Mouse (Mus musculus) layer of hippocampus, adult 9-11 months (tissue): ENCODE measurements at regions not wholly inside any gene's neighbourhood (a gene's known extent, or its start where the extent isn't known, plus 50 kb on each side); places are given as distances from the start of the nearest gene placed in this dataset.
"Not testable (repeated sequence)": the region's sequence is repeated elsewhere in the genome, so short reads cannot be mapped to it uniquely, and the experiment has no call there.

Source experiments
- DNase-seq: peaks from one replicate; pipeline ENCODE4 v3.0.0; 2022

DNA sequence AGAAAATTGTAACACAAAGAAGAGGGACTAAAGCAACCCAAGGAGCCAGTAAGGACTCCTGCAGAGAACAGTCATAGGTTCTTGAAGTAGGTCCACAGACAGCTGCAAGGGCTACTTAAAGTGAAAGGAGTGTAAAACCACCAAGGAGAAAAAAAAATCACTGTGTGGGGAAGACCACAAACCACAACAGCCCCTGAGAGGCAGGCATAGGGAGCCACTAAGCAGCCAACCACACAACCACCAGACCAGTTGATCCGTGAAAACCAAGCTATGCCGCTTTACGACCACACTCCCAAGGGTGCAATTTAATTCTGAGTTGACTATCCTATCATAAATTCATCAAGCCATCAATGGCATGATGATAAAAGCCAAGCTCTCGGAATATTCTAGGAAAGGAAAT lies 423.5 kb downstream of the Nova1 start:
- DNase-seq = no peak

DNA sequence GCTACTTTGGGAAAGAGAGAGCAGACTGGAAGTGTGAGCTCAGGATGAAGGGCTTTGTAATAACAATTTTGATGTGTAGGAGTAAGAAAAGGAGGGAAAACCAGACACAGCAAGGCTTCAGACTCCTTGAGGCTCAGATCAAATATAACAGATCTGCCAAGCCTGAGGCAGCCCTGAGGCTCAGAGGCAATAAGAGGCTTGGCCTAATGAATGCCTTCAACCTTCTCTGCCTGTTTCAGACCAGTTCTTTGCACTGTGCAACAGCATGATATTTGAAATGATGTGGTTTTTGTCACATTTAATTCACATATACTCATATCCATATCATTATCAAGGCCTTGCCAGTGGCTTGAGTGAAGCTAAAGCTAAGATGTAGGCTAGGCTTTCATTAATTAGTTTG lies 425.0 kb downstream of the Nova1 start:
- DNase-seq = no peak

DNA sequence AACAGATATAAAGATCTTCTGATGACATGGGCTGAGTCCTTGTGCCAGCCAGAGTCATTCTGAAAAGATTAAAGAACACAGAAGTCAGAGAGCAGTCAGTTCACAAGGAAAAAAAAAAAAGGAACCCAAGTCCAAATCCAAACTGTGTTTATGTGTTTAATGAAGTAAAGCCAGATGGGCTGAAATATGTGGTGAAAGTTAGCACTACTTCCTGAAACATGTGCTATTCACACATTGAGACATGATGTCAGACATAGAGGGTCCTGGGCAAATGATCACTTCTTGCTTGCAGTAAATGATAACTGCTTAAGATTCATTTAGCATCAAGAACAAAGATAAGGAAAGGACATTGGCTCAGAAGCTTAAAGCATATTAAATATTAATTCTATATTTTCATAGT lies 439.8 kb downstream of the Nova1 start:
- DNase-seq = no peak

DNA sequence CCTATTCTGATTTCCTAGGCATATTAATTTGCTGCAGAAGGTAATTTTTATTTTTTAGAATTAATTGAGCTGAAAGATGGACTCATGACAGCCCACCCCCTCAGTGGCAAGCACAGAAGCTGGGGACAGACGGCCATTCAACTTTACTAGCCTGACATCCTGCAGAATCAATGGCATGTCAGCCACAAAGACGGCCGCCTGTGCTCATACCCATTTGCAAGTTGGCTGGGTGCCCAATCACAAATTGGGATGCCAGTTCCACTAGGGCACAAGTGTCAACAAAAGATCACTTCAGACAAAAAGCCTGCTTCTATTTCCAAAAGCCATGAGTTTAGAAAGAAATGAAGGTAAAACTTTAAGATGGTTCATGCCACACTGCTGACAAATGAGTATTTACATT lies 447.0 kb downstream of the Nova1 start:
- peak; percentile 4 for DNase-seq

DNA sequence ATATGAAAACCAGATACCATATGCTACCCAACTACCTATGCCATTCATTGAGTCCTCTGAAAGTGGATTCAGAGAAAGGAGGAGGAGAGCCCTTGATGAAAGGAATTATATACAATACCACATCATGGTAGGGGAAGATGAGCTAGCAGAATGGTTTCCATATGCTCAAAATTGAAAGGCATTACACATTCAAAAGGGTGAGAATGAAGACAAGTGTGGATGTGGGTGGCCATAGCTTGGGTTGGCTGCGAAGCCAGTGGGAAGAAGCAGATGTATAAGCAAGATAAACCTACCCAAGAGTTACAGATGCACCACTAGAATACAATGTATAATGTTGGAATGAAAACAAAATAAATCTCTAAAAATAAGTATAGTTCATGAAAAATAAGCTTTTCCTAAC lies 485.4 kb downstream of the Nova1 start:
- peak; percentile 42 for DNase-seq

DNA sequence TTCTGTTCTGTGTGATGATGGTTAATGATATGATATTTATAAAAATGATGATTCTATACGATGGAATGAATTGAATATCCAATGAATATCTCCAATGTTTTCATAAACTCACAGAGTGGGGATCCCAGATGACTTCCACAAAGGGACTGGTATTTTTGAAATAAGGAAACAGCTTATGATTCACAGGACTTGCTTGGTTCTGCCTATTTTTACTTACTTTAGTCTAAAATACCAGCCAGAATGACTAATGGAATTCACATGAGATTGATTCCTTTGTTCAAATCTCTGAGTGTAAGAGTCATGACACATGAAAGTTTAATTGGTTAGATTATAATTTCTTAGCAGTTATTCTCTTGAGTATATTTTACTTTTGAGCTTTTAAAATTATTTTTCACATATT lies 490.9 kb downstream of the Nova1 start:
- DNase-seq = no peak

DNA sequence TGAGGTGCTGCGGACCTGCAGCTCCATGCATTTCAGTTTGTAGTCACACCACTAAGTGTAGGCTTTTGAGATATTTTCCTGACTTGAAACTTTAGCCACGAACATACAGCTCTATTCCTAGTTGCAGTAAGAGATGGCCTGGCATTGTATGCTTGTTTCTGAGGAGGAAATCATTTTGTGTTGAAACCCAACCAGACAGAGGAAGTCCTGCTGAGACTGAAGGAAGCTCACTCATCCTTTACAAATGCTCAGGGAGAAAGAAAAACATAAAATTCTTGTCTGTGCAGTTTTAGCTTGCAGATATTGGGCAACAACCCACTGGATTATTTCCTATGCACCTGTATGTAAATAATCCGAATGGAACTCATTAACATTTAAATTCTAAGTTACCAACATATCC lies 495.5 kb downstream of the Nova1 start:
- no peak for DNase-seq

DNA sequence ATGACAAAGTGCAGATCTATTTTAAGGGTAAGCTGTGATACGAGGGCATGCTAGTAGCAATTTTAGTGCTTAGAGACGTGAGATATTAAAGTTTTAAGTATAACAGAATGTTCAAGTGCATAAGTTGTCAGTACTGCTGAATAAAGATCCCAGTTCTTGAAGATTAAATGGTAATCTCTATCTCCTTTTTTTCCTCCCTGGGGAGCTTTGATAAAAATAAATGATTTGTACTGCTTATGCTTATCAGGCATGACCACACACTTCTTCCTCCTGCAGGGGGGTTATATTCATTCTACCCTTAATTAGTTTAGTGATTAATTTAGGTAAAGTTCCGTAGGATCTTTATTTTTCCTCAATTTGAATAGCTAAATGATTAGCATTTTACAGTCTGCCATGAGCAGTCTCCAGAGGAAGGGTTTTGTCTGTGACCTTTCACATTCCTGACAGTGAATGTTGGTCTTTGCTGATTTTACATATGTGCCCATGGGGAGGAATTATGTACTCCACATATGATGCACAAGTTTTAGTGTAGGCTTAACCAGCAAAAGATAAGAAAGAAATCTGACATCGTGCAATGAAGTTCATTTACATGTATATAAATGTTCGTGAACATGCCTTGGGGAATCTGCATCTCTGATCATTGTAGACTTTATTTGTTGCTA lies 515.5 kb downstream of the Nova1 start:
- no peak for DNase-seq

DNA sequence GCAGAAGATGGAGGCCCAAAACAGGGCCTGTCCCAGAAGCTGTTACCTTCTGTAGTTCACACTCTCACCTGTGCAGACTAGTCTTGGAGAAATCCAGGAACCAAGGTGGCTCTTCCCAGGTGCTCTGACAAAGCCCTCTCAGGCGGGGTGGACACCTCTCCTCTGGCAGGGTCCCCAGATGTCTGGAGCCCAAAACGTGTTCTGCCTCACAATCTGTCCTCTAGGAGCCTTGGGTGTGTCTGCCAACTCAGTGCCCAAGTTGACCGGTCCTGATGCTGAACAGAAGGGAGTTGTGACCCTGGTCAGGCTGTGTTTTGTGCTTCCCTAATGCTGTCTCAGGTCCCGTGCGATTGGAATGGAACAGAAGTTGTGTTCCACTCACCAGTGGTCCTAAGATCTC lies 519.8 kb downstream of the Nova1 start:
- DNase-seq = no peak

DNA sequence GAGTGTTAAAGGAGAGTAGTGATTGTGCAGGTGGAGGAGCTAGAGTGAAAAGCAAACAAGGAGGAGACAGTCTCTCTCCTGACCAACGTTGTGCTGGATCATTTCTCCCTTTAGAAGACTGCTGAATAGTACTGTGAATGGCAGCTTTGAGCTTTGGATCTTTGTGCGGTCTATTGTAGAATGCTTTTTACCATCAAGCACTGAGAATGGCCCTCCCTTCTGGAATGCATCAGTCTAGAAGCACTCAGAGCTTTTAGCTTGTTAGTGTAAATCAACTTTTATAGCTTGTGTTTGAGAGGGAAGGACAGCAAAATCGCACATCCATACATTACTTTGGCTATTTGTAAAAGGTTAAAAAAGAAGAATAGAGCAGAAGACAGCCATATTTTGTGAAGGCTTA lies 534.2 kb downstream of the Nova1 start:
- no peak for DNase-seq

DNA sequence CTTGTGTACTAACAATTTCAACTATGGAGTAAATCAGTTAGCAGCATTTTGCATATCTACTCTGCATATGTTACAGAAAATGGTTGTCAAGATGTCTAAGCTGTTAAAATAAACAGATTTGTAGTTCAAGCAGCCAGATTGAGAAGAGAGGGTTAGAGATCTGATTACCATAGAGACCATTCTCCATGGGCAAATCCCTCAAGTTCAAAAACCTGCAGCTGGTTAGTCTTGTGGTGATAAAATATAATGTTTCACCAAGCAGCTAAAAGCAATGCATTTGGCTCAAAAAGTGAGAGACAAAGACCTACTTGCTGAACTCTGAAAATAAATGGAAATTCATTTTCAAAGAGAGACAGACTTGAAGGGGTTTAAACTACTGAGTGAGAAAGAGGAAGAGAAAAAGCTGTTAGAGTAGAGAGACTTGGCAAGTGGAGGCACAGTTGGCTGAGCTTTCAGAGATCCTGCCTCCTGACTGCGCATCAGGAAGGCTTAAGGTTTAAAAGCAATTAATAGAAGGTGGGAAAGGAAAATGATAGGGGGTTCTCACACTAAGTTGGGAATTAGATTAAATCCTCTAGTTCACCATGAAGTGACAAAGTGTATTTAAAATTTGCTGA lies 570.2 kb downstream of the Nova1 start:
- peak; percentile 2 for DNase-seq

DNA sequence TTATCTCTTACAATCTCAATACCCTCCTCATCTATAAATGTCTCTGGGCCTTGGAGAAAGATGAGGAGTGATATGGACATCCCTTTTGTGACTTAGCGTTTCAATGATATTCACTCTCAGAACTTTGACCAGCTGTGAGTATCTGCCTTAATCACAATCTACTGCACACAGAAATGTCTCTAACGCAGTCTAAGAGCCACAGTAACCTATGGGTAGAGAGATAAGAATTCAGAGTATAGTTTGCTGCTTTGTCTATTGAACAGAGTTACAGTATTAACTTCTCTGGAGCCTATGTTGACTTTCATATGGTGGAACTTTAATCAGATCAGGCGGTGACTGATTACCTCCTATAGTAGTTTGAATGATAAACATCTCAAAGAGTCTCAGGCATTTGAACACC lies 573.8 kb downstream of the Nova1 start:
- no peak for DNase-seq

DNA sequence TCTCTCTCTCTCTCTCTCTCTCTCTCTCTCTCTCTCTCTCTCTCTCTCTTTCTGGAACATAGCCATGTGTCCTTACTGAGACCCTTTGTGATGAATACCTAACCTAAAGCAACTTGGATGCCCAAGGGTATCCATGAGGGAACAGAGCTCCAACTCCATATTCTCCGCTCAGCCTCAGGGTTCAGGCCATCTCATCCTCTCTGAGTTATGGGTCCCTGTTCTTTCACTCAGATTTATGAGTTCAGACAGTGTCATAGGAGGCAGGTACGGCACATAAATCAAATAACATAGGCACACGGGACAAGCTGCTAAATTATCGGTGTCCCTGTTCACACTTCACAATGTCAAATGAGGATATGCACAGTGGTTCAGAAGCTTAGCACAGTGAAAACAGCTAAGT lies 586.4 kb downstream of the Nova1 start:
- DNase-seq = no peak

DNA sequence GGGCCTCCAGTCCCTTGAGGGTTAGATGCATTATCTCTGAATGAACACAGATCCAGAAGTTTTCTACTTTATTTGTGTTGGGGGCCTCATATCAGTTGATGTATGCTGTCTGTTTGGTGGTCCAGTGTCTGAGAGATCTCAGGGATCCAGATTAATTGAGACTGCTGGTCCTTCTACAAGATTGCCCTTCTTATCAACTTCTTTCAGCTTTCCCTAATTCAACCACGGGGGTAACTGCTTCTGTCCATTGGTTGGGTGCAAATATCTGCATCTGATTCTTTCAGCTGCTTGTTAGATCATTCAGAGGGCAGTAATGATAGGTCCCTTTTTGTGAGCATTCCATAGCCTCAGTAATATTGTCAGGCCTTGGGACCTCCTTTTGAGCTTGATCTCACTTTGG lies 603.4 kb downstream of the Nova1 start:
- not testable (repeated sequence) for DNase-seq

DNA sequence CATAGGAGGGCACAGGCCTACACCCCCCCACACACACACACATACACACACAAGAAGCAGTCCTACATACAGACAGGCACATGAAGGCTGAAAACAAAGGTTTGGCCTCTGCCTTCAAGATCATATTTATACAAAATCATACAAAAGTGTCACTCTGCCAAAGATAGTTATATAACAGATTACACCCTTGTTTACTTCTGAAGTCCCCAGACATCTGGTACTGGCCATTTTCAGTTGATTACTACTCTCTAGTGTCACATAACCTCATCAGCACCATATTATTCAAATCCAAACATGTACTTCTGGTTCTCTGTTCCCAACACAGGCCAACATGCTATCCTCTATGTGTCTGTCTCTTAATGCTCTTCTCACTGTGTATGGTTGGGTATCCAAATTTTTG lies 619.7 kb downstream of the Nova1 start:
- no peak for DNase-seq

DNA sequence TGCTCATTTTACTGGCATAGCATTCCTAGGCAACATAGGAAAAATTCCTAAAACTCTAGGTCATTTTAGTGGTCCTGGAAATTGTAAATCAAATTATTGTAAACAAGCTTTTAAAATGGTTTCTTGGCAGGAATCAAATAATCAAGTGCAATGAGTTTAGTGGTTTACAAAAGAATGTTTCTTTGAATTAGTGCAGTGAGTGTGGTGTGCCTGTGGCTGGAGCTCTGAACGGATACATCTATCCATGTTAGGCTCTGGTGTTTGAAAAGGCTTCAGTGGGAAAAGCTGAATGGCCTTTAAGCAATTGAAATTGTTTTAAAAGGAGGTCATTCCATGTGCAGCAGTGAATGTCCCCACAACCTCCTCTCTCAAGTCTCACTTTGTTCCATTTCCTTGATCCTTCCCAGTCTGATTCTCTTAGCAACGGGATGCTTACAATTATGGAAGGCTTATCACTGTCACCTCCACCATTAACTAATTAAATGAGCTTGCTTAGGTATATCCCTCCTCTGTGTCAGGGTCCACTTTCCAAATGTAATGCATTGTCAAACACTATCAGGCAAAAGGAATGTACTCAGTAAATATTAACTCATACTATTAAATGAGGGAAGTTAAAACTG lies 621.1 kb downstream of the Nova1 start:
- no peak for DNase-seq

DNA sequence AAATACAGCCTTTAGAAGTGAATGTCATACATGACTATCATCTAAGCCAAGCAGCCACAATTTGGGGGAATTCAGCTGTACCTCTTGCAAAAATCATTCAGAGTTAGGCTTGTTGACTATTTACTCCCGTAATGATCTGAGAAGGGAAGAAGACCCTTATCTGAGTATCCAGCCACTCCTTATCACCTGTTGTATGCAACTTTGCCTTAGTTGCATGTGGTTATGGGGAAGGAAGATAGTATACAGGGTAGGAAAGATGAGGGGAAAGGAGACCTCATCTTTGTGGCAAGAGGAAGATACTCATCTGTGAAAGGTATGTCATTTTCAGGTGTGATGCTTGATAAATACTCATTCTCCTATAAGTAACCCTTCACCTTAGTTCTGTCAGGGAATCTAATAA lies 624.6 kb downstream of the Nova1 start:
- no peak for DNase-seq
